Mouse (Mus musculus): ENCODE measurements around the gene Col5a3. TPM values are rescaled to one million over a fixed set of nuclear protein-coding genes. Genes with fewer than 3 reads are reported as not detected.

Gene Col5a3
- polyA plus RNA-seq, 1 experiment from 2014 or later = 1.0 TPM

- no peak overlapping the region for H3K4me2 ChIP-seq (ENCODE audit: low read length)
- H3K27me3 ChIP-seq (replicated peaks; ENCODE audit: control insufficient read depth, insufficient read depth, low read length) = 0 out of 2 replicates have a peak, but pooled peaks cover 4% of the 10 kb centered on the region
- WGBS = 88% methylated on average over 2 of the region's 2 CpGs
- no peak overlapping the region for H3K9ac ChIP-seq (ENCODE audit: low read length)
- DNase-seq (ENCODE audit: low spot score) = no peak
- ATAC-seq (replicated peaks; ENCODE audit: low FRiP score, low TSS enrichment, low read depth) = no peak
- H3K4me3 ChIP-seq (ENCODE audit: low read depth, low read length) = no peak overlapping the region
- no peaks in the 10 kb centered on the region for H3K36me3 ChIP-seq (ENCODE audit: control insufficient read depth, insufficient read depth, low read length)
- no peaks in the 10 kb centered on the region for H3K4me1 ChIP-seq (replicated peaks; ENCODE audit: control insufficient read depth, insufficient read depth, low read length)
- no peaks in the 10 kb centered on the region for H3K9me3 ChIP-seq (ENCODE audit: control insufficient read depth, low read length)
- H3K27ac ChIP-seq (ENCODE audit: low read depth) = no peak overlapping the region
Measured at GRCm38 (mm10) chr9:20737227-20737626, 77.6 kb downstream of the Col5a3 start.

DNA sequence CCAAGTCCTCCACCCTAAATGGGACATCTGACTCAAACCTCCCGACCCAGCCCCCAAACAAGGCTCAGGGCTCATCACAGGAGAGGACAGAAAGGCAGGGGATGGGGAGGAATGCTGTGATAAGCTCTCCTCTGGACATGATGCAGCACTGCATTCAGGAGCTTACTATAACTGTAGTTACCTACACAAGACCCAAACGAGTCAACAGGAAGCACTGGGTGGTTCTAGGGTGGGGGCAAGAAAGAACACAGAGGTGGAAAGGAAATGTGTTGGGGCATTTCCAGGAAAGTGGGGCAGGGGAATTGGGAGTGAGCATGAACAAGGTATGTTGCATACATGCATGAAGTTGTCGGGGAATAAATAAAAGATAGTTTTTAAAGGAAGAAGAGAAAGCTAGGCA is 80.2 kb downstream of the Col5a3 start:
- 65% methylated on average over 3 of the region's 3 CpGs for WGBS
- DNase-seq (ENCODE audit: low spot score) (no peak), ATAC-seq (replicated peaks; ENCODE audit: low FRiP score, low TSS enrichment, low read depth) (no peak)
- H3K9ac ChIP-seq (ENCODE audit: low read length) = no peak overlapping the region
- no peaks in the 10 kb centered on the region for H3K9me3 ChIP-seq (ENCODE audit: control insufficient read depth, low read length)
- no peaks in the 10 kb centered on the region for H3K36me3 ChIP-seq (ENCODE audit: control insufficient read depth, insufficient read depth, low read length)
- no peaks in the 10 kb centered on the region for H3K4me1 ChIP-seq (replicated peaks; ENCODE audit: control insufficient read depth, insufficient read depth, low read length)
- H3K4me3 ChIP-seq (ENCODE audit: low read depth, low read length) = no peak overlapping the region
- no peak overlapping the region for H3K27ac ChIP-seq (ENCODE audit: low read depth)
- H3K4me2 ChIP-seq (ENCODE audit: low read length) = no peak overlapping the region
- peaks cover 9% of the 10 kb centered on the region; the same call in 1 of the 2 replicates for H3K27me3 ChIP-seq (replicated peaks; ENCODE audit: control insufficient read depth, insufficient read depth, low read length)

- Histone ChIP-seq H3K4me1 (replicated peaks; ENCODE audit: control insufficient read depth, insufficient read depth, low read length) (no peaks in the 10 kb centered on the region; the same call in 1 of the 2 replicates), H3K36me3 (ENCODE audit: control insufficient read depth, insufficient read depth, low read length) (no peaks in the 10 kb centered on the region), H3K9ac (ENCODE audit: low read length) (no peak overlapping the region), H3K27ac (ENCODE audit: low read depth) (no peak overlapping the region), H3K27me3 (replicated peaks; ENCODE audit: control insufficient read depth, insufficient read depth, low read length) (peaks cover 35% of the 10 kb centered on the region), H3K4me2 (ENCODE audit: low read length) (no peak overlapping the region), H3K9me3 (ENCODE audit: control insufficient read depth, low read length) (no peaks in the 10 kb centered on the region), H3K4me3 (ENCODE audit: low read depth, low read length) (no peak overlapping the region)
- ATAC-seq (replicated peaks; ENCODE audit: low FRiP score, low TSS enrichment, low read depth) (no peak), DNase-seq (ENCODE audit: low spot score) (no peak)
- WGBS = 53% methylated on average over 4 of the region's 4 CpGs
Measured at GRCm38 (mm10) chr9:20731797-20732196, 83.1 kb downstream of the Col5a3 start.

GRCm38 (mm10) chr9:20729451-20729850 is 85.4 kb downstream of the Col5a3 start:
- no peaks in the 10 kb centered on the region for H3K9me3 ChIP-seq (ENCODE audit: control insufficient read depth, low read length)

DNA sequence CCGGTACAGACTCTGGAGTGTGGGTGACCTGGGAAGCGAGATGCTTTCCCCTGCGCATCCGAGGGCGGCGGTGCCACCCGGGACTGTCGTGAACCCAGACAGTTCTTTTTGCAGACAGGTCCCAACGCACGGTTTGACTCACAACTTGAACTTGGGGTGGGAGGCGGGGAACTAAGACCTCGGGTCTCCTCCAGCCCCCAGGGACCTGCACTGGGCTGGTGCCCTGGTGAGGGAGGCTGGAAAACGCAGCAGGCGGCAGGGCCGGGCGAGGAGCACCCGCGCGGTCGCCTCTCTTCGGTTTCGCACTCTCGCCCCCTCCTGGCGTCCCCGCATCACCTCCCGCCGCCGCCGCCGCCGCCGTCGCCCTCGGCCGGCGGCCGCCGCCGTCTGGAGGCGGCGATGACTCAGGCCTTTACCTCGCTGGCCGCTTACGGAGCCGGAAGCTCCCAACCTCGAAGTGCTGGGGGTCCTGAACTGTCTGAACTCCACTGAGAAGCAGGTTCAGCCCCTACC is 87.2 kb downstream of the Col5a3 start:
- Histone ChIP-seq H3K9ac (ENCODE audit: low read length) (0 out of 2 replicates have a peak overlapping the region, but pooled peaks have one; percentile 23), H3K4me2 (ENCODE audit: low read length) (peak overlapping the region; percentile 99), H3K27ac (ENCODE audit: low read depth) (no peak overlapping the region), H3K9me3 (ENCODE audit: control insufficient read depth, low read length) (no peaks in the 10 kb centered on the region), H3K27me3 (replicated peaks; ENCODE audit: control insufficient read depth, insufficient read depth, low read length) (peaks cover 65% of the 10 kb centered on the region), H3K4me3 (ENCODE audit: low read depth, low read length) (peak overlapping the region; percentile 45), H3K4me1 (replicated peaks; ENCODE audit: control insufficient read depth, insufficient read depth, low read length) (peaks cover 6% of the 10 kb centered on the region), H3K36me3 (ENCODE audit: control insufficient read depth, insufficient read depth, low read length) (no peaks in the 10 kb centered on the region)
- ATAC-seq (replicated peaks; ENCODE audit: low FRiP score, low TSS enrichment, low read depth) (peak; percentile 73), DNase-seq (ENCODE audit: low spot score) (peak; percentile 80)
- 1% methylated on average over 40 of the region's 46 CpGs for WGBS

More at GRCm38 (mm10) chr9:20729451-20729850, 85.4 kb downstream of the Col5a3 start:
- DNase-seq (ENCODE audit: low spot score) = no peak
- no peaks in the 10 kb centered on the region for H3K36me3 ChIP-seq (ENCODE audit: control insufficient read depth, insufficient read depth, low read length)
- ATAC-seq (replicated peaks; ENCODE audit: low FRiP score, low TSS enrichment, low read depth) = no peak
- H3K4me2 ChIP-seq (ENCODE audit: low read length) = no peak overlapping the region
- H3K27me3 ChIP-seq (replicated peaks; ENCODE audit: control insufficient read depth, insufficient read depth, low read length) = peaks cover 59% of the 10 kb centered on the region
- H3K9ac ChIP-seq (ENCODE audit: low read length) = no peak overlapping the region
- H3K4me1 ChIP-seq (replicated peaks; ENCODE audit: control insufficient read depth, insufficient read depth, low read length) = peaks cover 6% of the 10 kb centered on the region
- H3K27ac ChIP-seq (ENCODE audit: low read depth) = no peak overlapping the region
- H3K4me3 ChIP-seq (ENCODE audit: low read depth, low read length) = no peak overlapping the region
- 42% methylated on average over 6 of the region's 6 CpGs for WGBS

GRCm38 (mm10) chr9:20726859-20727600 is 87.8 kb downstream of the Col5a3 start:
- ATAC-seq (replicated peaks; ENCODE audit: low FRiP score, low TSS enrichment, low read depth) (peak; percentile 26; the same call in 1 of the 2 replicates), DNase-seq (ENCODE audit: low spot score) (no peak)
- Histone ChIP-seq H3K9ac (ENCODE audit: low read length) (peak overlapping the region; percentile 23; the same call in 1 of the 2 replicates), H3K4me2 (ENCODE audit: low read length) (peak overlapping the region; percentile 99), H3K4me3 (ENCODE audit: low read depth, low read length) (peak overlapping the region; percentile 45), H3K27ac (ENCODE audit: low read depth) (no peak overlapping the region), H3K27me3 (replicated peaks; ENCODE audit: control insufficient read depth, insufficient read depth, low read length) (peaks cover 65% of the 10 kb centered on the region), H3K4me1 (replicated peaks; ENCODE audit: control insufficient read depth, insufficient read depth, low read length) (peaks cover 6% of the 10 kb centered on the region), H3K9me3 (ENCODE audit: control insufficient read depth, low read length) (no peaks in the 10 kb centered on the region), H3K36me3 (ENCODE audit: control insufficient read depth, insufficient read depth, low read length) (no peaks in the 10 kb centered on the region)
- under 1% methylated on average over 52 of the region's 54 CpGs for WGBS

DNA sequence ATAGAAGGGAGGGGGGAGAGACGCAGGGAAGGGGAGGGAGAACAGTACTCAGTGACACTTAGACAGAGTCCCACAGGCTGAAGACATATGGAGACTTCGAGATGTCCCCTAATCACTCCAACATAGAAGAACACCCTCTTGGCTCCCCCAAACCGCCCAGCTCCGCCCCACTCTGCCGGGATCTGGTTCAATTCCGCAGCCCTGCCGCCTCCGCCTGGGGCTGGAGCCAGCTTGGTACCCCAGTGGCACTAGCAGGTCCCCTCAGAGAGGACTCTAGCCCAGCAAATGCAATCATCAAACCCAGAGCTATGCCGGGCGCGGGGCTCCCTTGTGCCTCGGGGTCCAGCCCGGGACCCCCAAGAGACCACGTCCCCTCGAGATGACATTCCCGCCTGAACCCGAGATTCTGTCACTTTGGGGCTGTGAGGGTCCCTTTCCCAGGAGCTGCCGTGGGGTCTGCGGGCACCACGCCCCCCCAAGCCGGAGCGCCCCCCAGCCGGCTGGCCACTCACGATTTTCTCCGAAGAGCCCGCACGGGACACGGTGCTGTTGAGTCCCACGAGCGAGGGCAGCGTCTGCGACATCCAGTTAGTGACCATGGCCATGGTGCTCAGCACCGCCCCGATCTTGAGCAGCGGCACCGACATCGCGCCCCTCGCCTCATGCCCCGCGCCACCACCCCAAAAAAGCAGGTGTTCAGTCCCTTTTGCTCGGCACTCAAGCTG is 88.6 kb downstream of the Col5a3 start:
- Histone ChIP-seq H3K36me3 (ENCODE audit: control insufficient read depth, insufficient read depth, low read length) (no peaks in the 10 kb centered on the region), H3K27me3 (replicated peaks; ENCODE audit: control insufficient read depth, insufficient read depth, low read length) (peaks cover 65% of the 10 kb centered on the region), H3K9me3 (ENCODE audit: control insufficient read depth, low read length) (no peaks in the 10 kb centered on the region), H3K9ac (ENCODE audit: low read length) (peak overlapping the region; percentile 14; the same call in 1 of the 2 replicates), H3K4me1 (replicated peaks; ENCODE audit: control insufficient read depth, insufficient read depth, low read length) (peaks cover 10% of the 10 kb centered on the region), H3K4me2 (ENCODE audit: low read length) (peak overlapping the region; percentile 99), H3K4me3 (ENCODE audit: low read depth, low read length) (peak overlapping the region; percentile 45), H3K27ac (ENCODE audit: low read depth) (no peak overlapping the region)
- DNase-seq (ENCODE audit: low spot score) (peak; percentile 57), ATAC-seq (replicated peaks; ENCODE audit: low FRiP score, low TSS enrichment, low read depth) (0 out of 2 replicates have a peak, but pooled peaks have one; percentile 4)
- WGBS = 3% methylated on average over 40 of the region's 42 CpGs

GRCm38 (mm10) chr9:20721582-20721981 is 93.3 kb downstream of the Col5a3 start:
- 15% methylated on average over 2 of the region's 2 CpGs for WGBS
- ATAC-seq (replicated peaks; ENCODE audit: low FRiP score, low TSS enrichment, low read depth) = peak; percentile 50; the same call in 1 of the 2 replicates
- peak; percentile 57 for DNase-seq (ENCODE audit: low spot score)

More at GRCm38 (mm10) chr9:20721582-20721981, 93.3 kb downstream of the Col5a3 start:
- Histone ChIP-seq H3K4me1 (replicated peaks; ENCODE audit: control insufficient read depth, insufficient read depth, low read length) (peaks cover 9% of the 10 kb centered on the region), H3K4me3 (ENCODE audit: low read depth, low read length) (no peak overlapping the region), H3K9ac (ENCODE audit: low read length) (no peak overlapping the region), H3K27ac (ENCODE audit: low read depth) (no peak overlapping the region), H3K36me3 (ENCODE audit: control insufficient read depth, insufficient read depth, low read length) (no peaks in the 10 kb centered on the region), H3K27me3 (replicated peaks; ENCODE audit: control insufficient read depth, insufficient read depth, low read length) (peaks cover 27% of the 10 kb centered on the region), H3K4me2 (ENCODE audit: low read length) (no peak overlapping the region), H3K9me3 (ENCODE audit: control insufficient read depth, low read length) (no peaks in the 10 kb centered on the region)

Data from intestine, embryonic 14.5 days (tissue).